Mouse (Mus musculus): ENCODE results near the gene Hhipl1.

Gene Hhipl1

DNA sequence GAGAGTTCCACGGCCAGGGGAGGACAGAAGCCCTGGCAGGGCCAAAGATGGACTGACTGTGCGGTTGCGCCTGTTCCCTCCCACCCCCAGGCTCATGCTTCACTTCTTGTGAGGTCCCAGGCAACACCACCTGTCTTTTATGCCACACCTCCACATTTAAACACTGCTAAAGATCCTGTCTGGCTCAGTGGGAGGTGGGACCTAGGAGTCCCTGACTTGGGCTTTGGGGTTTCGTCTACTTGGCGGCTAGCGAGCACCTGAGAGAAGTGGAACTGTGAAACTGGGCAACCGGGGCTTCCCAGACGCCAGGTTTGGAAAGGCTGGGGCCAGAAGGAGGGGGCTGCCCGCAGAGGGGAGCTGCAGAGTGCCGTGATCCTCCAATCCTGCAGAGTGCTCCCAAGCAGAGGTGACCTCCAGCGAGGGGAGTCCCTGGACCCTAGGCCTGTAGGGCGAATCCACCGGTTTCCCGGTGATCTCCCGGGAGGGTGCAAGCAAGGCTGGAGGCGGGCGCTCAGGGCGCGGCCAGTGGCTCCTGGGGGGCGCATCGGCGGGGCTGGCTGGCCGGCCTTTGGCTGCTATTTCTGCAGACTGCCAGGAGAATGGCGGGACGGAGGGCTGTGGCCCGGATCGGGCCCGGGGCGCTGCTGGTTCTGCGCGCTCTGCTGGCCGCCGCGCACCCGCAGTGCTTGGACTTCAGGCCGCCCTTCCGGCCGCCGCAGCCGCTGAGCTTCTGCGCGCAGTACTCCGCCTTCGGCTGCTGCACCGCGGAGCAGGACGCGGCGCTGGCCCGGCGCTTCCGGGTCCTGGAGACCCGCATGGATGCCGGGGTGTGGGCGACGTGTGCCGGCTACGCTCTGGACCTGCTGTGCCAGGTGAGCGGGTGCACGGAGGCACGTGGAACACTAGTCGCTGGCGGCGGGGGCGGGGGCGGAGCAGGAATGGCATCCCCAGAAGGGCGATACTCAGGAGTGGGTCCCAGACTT, at the start of gene Hhipl1:
Gene Hhipl1 (plus strand): TSS at position 459 of the 983 bp plus-strand sequence.
- DNase-seq (ENCODE audit: low spot score in 2 of 2), result peak in 1 of 2 experiments; percentile 54

DNA sequence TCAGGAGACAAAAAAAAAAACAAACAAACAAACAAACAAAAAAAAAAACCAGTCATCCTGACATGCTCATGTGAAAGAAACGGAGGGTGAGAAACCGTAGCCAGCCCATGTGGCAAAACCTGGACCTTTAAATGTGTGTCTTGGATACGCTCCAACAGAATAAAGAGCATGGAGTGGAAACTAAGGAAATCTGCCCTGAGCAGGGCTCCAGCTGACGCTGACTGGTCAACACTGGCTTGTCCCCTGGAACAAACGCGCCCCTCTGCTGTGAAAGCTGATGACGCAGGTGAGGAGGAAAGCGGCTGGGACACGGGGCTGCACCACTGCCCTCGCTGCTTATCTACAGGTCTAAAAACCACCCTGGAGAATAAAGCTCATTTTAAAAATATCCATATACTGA, 49.3 kb upstream of the Hhipl1 start:
- no peak for DNase-seq (ENCODE audit: low spot score in 2 of 2)

DNA sequence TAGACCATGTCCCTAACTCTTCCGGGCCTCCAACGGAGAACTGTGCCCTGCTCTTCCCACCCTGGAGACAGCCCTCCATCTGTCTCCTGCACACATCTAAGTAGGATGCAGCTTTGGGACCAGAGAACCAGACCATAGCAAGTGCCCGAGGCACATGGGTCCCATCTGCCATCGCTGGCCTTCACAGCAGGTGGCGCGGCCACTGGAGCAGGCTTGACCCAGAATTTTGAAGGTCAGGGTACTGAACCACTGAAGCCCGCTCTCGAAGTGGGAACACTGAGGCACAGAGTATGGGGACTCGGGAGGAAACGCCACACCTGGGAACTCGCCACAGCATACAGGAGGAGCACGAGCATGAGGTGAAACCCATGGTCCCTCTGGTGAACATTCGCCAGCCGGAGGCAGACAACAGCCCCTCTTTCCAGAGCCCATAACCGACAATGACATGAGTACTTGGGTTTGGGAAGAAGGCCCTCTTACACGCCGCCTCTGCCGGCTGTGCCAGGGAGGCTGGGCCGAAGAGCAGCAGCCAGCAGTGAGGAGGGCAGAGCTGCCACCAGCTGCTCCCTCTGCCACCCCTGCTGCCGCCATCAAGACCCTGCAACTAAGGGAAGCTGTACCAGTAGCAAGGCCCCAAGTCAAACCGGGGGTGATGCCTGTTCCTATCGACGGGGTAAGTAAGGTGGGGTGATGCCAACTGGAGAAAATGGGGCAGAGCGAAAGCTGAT, 46.6 kb upstream of the Hhipl1 start:
- DNase-seq (ENCODE audit: low spot score in 2 of 2), result no peak

DNA sequence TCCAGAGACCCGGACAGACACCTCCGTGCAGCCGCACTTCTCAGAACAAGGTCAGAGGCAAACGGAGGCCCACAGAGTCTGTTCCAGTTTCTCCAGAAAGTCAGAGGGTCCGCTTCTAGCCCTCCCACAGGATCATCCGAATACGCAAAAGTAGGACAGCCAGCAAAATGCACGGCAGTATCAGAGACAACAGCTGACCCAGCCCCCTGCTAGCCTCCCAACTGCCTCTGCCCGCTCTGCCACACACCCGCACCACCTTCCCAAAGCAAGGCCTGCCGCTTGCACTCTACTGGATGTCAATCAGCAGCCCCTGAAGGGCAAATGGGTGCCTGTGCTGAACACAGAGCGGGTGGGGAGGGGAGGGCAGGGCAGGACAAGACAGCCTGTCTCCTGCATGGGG, 45.1 kb upstream of the Hhipl1 start:
- no peak for DNase-seq (ENCODE audit: low spot score in 2 of 2)

DNA sequence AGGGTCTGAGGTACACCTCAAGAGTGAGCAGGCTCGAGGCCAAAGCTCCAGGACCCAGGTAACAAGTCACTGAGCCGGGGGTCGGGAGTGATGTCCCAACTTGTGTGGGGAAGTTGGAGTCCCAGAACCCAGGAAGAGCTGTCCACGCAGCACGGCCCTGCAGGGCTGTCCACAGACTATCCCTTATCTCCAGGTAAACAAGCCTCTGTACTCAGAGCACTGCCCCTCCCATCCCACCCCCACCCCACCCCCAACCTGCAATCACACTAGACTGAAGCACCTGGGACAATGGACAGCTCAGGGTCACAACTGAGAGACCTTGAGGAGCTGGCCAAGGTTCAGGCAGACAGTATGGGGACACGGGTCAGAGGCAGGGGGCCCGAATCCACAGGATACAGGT, 41.2 kb upstream of the Hhipl1 start:
- DNase-seq (ENCODE audit: low spot score in 2 of 2), result no peak

DNA sequence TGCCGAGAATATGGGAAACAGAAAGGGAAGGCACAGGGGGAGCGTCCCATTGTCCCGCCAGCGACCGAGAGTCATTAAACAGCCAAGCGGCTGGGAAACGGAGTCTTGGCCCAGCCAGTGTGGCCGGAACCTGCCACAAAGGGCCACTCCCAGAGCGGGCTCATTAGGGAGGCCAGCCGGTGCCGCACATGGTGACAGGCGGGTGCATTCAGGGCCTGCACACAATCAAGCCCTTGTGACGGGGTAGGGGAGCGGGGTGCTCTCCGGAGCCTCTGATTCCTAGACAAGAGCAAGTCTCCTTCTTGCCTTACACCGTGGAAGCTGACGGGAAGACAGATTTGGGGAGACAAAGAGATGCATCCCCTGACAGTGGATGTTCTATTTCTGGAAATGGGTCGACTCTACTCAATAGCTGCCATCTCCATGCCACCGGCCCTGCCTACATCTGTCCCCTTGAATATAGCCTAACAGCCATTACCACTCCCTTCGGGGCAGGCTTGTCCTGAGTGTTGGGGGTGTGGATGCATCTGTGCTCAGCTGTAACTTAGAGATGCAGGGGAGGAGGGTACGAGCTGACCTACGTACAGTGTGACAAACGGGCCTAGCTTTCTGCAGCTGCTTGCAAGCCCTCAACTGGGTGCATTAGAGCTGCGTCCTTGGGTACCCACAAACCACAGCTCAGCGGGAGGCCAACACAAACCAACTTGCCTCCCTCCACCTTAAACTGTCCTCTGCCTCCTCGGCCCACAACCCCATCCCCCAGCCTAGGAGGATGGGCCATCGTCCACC, 40.0 kb upstream of the Hhipl1 start:
- peak; percentile 70 to 74 for DNase-seq (ENCODE audit: low spot score in 2 of 2)

DNA sequence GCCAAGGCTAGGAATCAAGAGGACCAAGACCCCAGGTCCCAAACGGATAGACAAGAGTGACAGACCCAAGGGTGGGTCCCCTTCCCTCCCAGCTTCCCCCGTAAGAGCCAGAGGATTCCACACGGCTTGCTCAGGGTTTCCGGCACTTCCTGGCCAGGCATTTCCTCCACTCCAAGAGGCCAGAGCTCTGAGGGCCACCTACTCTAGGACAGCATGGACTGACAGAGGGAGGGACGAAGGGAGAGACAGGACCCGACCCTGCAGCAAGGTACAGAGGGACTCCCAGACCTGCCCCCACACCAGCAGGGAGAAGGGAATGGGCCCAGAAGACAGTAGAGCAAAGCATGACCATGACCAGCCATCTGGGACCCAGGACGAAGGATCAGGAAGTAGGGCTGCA, 38.4 kb upstream of the Hhipl1 start:
- DNase-seq (ENCODE audit: low spot score in 2 of 2), result no peak

DNA sequence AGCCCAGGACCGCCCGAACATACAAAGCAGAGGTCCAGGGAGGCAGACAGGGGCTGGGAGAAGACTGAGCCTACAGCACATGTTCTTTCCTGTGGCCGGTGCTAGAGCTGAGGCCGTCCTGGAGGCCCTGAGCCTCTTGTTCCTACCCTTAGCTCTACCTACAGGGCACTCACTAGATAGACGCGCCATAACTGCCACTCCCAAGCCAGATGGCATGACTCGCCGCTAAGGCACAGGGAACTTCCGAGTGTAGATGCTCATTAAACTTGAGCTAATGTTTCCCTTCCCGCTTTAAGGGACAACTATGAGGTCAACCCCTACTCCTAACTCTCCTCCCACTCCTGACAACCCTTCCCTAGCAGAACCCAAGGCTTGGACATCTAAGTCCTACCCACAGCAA, 37.1 kb upstream of the Hhipl1 start:
- DNase-seq (ENCODE audit: low spot score in 2 of 2), result no peak

DNA sequence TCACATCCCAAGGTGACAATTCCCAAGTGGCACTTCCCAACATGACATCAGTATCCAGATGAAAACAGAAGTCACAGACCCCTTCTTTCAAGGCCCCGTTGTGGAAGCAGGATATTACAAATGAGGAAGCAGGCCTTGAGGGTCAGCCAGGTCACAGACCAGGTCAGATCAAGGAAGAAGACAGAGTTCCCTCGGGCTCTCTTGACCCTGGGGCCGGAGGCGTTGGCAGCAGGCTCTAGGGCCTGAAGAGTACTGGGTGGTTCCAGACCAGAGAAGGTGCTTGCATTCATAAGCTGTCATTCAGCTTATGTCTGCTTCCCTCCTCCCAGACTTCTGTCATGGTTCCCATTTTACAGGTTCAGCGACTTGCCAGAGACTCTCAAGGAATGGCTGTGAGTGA, 36.4 kb upstream of the Hhipl1 start:
- no peak for DNase-seq (ENCODE audit: low spot score in 2 of 2)

DNA sequence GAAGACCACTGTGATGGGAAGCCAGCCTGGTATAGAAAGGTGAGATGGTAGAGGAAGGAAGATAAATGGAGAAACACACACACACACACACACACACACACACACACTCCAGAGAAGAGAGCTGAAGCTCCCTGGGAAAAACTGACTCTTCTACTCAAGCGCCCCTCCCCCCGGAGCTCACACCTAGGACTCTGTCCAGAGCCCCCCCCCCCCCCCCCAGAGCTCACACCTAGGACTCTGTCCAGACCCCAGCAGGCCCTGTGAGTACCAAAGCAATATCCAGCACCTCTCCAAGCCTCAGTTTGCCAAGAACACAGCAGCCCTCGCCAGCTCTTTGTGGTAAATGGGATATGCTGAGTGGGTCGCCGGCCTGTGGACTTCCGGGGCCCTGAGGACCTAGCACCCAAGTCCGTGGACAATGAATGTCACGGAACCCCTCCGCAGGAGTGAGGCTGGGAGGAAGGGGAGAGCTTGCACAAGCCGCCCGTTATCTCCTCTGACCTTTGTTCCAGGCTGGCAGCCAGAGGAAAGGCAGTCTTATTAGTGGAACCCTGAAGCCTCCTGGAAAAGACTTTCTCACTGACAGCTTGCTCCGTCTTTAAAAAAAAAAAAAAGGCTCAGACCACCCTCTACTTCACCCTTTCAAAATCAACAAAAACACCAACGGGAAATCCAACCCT, 35.7 kb upstream of the Hhipl1 start:
- DNase-seq (ENCODE audit: low spot score in 2 of 2), result no peak

DNA sequence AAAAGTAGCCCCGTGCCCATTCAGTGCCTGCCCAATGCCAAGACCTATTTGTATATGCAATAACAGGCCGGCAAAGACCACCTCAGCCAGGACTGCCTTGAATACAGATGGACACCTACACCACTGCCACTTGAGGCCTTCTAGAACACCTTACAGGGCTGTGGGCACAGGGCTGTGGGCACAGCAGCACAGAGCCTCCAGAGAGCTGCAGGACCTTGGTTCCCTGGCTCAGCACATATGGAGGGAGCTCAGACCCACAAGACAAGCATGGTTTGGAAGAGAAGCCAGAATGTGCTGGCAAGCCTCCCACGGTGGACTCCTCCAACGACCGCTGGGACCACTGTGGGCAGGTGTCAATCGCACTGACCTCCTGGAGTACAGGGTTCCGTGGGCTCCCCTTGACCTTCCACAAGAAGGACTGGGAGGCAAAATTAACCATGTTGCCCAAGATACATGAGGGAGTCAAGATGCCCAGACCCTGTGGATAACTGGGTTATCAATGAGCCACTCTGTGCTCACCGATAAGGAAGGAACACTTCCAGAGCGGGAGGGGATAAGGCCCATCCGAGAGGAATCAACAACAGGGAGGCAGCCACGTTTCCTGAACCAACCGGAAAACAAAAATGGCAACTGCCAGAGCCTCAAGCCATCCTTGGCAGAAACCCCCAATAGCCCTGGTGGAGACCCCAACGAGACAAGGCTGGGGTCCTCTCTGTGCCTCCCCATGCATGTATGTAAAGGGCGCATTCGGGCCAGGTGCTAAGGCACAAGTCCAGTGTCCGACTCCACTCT, 34.5 kb upstream of the Hhipl1 start:
- DNase-seq (ENCODE audit: low spot score in 2 of 2), result peak in 1 of 2 experiments; percentile 54

DNA sequence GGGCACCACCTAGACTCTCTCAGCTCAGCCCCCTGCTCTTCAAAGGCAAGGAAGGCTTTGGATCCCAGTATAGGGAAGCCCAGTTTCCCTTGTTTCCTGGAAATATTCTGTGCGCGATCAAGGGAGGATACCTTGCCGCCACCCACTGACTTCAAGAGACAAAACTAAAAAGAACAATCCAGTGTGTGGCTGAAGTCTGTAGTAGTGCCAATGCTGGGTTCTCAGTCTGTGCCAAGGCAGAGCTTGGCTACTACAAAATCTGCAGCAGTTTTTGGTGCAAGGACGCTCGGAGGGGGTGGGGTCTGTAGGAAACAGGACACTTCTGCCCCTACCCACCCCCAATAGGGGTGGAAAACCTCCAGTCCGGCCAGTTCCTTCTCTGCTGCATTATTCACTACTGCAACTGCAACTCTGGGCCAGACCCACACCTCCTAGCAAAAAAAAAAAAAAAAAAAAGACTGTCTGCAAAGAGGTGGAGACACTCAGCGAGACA, 33.9 kb upstream of the Hhipl1 start:
- peak in 1 of 2 experiments; percentile 55 for DNase-seq (ENCODE audit: low spot score in 2 of 2)

DNA sequence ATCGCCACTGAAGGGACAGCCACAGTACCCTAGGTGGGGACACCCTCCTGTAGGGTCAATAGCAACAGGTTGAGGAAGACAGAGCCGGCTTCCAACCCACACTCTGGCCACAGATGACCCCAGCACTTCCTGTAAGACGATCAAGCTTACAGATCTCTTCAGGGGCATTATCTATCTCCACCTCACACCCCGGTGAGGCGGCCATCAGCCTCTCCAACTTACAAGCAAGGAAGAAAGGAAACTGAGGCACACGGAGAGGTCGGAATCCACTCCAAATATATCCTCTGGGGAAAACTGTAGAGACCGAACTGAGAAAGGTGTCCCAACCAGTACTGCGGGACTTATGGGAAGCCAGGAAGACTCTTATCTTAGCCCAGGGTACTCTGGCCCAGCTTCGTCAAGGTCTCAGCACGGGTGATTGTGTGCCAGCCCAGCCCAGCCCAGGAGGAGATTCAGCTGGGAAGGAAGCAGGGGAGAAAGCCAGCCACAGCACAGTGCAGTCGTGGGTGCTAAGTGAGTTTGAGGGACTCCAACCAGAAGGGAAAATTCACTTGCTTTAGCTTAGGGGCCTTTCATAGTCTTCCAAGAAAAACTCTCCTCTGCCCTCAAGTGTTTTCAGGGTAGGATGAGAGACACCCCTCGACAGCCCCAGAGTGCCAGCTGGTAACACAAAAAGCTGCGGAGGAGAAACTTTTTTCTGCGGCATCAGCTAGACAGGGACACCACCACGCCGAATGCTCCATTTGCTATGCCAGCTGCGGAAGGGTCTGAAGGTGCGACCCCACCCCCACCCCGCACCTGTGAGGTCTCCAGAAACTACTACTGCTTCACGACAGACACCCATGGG, 32.4 kb upstream of the Hhipl1 start:
- no peak for DNase-seq (ENCODE audit: low spot score in 2 of 2)

DNA sequence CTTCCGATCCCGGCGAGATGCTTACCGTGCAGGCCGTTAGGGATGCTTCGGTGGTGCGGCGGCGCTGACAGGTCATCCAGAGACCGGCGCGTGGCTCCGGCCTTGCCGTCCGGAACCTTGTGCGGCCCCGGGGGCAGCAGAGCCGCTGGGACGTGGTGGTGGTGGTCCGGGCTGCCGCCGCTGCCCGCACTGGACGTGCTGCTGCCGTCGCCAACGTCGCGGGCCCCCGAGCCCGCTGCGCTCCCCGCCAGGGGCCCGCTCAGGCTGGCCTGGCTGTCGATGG, 31.8 kb upstream of the Hhipl1 start:
- DNase-seq (ENCODE audit: low spot score in 2 of 2), result peak in 1 of 2 experiments; percentile 52

DNA sequence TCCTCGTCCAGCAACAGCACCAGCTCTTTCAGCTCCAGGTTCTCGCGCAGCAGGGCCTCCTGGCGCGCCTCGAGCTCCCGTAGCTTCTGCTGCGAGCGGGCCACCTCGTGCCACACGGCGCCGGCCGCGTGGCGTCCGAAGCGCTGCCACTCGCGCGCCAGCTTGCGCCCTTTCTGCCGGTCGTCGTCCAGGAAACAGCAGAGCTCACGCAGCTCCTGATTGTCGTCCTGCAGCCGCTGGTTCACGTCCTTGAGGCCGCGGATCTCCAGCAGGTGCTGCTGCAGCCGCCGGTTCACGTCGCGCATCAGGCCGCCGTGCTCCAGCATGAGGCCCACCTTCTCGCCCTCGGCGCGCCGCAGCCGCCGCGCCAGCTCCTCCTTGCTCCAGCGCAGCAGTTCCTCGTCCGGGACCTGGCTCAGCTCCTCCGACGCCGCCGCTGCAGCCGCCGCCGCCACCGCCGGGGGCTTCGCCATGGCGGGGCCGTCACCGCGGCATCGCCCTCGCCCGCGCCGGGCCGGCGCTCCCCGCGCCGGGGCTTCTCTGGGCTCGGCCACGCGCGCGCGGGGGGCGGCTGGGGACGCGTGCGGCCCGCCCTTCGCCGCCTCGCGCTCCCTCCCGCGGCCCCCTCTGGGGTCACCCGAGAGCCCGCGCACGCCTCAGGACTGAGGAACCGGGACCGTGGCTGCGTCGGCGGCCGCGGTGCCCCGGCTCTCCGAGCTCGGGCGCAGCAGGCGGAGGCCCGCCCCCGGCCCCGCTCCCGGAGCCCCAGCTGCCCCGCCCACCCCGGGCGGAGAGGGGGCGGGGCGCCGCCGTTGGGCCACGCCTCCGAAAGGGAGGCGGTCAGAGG, 31.2 kb upstream of the Hhipl1 start, which contains the start of gene Ccdc85c:
Gene Ccdc85c (minus strand): TSS at position 765 of the 847 bp plus-strand sequence.
- DNase-seq (ENCODE audit: low spot score in 2 of 2), result peak; percentile 64 to 74

DNA sequence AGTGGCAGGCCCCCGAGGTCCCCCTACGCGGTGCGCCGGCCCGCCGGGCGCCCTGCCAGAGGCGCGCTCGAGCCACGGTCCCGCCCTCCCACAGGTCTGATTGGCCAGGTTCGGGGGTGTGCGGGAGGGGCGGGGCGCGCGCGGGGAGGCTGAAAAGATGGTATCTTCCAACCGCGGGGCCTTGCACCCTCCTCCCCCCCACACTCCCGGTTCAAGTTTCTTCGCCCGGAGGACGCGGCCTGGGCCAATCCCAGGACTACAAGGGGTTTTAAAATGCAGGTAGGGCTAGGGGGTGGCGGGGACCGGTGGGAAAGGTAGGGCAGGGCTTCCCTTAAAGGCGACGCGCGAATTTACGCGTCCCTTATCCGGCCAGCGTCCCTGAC, 30.6 kb upstream of the Hhipl1 start:
- peak; percentile 98 for DNase-seq (ENCODE audit: low spot score in 2 of 2)

DNA sequence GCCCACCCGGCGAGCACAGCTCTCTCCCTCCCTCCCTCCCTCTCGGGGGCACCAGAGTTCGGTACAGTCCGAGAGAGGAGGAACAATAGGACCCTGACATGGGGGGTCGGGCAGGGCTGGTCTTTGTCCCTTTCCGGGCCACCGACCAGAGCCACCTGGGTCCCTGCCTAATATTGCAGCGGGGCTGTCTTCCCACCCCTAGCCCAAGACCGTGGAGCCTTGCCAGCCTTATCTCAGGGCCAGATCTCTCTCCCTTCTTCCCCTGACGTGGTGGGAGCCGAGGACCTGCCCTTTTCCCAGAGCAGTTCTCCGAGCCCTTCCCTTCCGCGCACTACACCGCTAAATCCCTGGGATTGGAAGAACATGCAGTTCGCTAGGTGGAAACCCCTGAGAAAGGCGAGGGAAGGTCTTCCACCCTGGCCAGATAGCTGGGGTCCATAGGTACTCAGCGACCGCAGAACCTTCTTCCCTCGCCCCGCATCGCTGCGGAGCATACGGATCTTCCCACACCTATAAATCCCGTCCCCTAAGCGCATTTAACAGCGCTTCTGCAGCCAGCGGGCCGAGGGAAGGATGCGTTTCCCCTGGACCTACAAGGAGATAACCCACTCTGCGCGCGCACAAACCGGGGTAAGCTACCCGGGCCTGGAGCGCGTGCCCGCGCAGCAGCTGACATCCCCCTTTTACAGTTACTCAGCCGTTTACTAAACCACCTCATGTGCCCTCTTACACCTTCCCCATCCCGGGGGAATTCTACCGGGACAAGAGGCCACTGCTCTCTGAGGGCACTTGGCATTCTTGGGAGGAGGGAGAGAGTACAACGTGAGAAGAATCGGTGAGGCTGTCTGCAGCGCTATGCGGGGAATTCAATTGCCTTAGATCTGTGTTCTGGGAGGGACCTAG, 29.9 kb upstream of the Hhipl1 start:
- peak; percentile 73 to 78 for DNase-seq (ENCODE audit: low spot score in 2 of 2)
